Mouse (Mus musculus) myocyte (in vitro differentiated cells): Measurements from ENCODE around the gene Zfyve1.

Experiments
- MYOD1 ChIP-seq, 3 experiments: IDR thresholded peaks; one replicate each; pipeline ENCODE4 v1.6.1; 2011; ENCODE audit warnings: control low read depth in 2 of 3, low read depth in 2 of 3, mild to moderate bottlenecking in 2 of 3, moderate library complexity in 1 of 3; ENCODE audit not compliant: insufficient read length in 2 of 3, control insufficient read depth in 1 of 3
- MYOG ChIP-seq, 3 experiments: IDR thresholded peaks; one replicate each; pipeline ENCODE4 v1.6.1; 2011; ENCODE audit warnings: control low read depth in 2 of 3, low read depth in 2 of 3, mild to moderate bottlenecking in 2 of 3; ENCODE audit not compliant: insufficient read length in 2 of 3, control insufficient read depth in 1 of 3, insufficient read depth in 1 of 3
- POLR2A ChIP-seq: IDR thresholded peaks from one replicate; pipeline ENCODE4 v1.6.1; 2011; ENCODE audit warnings: low read depth, mild to moderate bottlenecking, control low read depth, moderate library complexity; ENCODE audit not compliant: insufficient read length
- USF1 ChIP-seq: IDR thresholded peaks from one replicate; pipeline ENCODE4 v1.6.1; 2011; ENCODE audit warnings: low read depth, mild to moderate bottlenecking, control low read depth, moderate library complexity

- TF ChIP-seq POLR2A: no peak
- no peak for TF ChIP-seq MYOD1 (IDR thresholded peaks at IDR 0.05; ENCODE audit: control insufficient read depth in 1 of 3, insufficient read length in 2 of 3, low read depth in 2 of 3)
- no peak for TF ChIP-seq MYOG (IDR thresholded peaks at IDR 0.05; ENCODE audit: control insufficient read depth in 1 of 3, insufficient read depth in 1 of 3, insufficient read length in 2 of 3, low read depth in 2 of 3)
- TF ChIP-seq USF1: no peak
Measured at GRCm38 (mm10) chr12:83506543-83506942, 90.5 kb downstream of the Zfyve1 start.
